Mouse (Mus musculus) cerebellum, adult 8-10 months (tissue): Measurements from ENCODE around the gene Ints12.
A peak's percentile ranks its signal among the peaks of the same experiment; 100 is the strongest.

ENCODE experiments used
- DNase-seq: peaks from one replicate; pipeline ENCODE4 v3.0.0; 2022

Gene Ints12

GRCm38 (mm10) chr3:133091664-133092273 lies at the start of gene Ints12, which contains the start of gene Gstcd:
Gene Ints12, plus strand, starts transcription at chr3:133091840.
Gene Gstcd, minus strand, starts transcription at chr3:133092033.
- DNase-seq: peak; percentile 93

DNA sequence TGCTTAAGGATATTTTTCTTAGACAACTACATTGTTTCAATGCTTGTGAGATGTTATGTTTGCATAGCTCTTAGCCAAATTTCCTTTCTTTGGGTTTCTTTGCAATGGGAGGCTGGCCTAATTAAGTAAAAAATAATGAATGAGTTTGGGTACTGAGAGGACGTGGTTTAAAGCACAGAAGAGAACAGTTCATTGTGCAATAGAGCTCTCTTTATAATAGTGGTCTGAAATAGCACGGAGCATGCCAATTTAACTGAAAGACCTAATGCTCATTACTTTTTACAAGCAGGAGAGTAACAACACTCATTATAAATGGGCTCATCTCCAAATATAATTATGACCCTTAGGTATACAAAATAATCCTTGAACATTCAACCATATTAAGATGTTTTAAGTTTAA lies 39.6 kb upstream of the Ints12 start:
- DNase-seq: no peak

DNA sequence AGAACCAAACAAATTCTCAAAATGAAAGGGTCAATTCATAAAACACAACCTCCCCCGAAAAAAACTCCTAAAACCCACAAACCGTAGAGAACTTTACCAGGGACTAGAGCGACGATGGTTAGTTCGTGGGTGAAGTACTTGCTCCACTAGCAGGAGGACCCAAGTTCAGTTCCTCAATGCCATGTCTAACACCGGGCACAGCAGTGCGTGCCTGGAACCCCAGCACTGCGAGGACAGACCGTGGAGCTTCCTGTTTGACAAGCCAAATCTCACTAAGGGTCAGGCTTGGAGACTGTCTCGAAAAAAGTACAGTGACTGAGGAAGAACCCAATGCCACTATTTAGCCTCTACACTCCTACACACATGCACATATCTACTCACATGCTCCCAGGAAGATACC lies 16.1 kb upstream of the Ints12 start:
- DNase-seq: no peak

DNA sequence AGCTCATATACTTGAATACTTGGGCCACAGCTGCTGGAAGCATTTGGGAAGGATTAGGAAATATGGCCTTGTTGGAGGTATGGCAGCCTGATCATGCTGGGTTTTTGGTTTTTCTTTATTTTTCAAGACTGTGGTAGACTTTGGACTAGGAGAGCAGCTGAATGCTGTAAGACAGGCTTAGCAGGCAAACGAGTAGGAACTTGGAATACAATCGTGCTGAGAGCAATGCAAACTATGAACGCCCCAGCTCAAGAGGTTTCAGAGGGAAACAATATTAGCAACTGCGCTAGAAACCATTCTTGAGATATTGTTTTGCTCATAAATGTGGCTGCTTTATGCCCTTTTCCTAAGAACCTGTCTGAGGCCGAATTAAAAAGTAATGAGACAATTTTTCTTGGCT lies 8.9 kb upstream of the Ints12 start:
- DNase-seq: no peak

DNA sequence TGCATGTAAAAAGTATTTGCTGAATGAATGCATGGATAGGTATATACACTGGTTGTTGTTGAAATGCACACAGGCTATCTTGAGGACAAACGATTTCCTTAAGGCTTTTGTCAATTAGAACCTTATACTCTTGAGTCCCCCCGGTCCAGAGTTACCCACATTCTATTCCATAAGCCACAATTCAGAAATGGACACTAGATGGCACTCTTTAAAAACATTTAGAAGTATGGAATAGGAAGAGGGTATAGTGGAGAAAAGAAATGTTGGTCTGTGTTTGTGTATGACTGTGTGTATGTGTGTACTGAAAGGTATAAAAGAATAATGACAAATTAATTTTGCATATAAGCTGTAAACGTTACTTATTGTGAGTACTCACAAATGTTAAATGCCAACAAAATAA lies 5.8 kb upstream of the Ints12 start:
- DNase-seq: no peak

DNA sequence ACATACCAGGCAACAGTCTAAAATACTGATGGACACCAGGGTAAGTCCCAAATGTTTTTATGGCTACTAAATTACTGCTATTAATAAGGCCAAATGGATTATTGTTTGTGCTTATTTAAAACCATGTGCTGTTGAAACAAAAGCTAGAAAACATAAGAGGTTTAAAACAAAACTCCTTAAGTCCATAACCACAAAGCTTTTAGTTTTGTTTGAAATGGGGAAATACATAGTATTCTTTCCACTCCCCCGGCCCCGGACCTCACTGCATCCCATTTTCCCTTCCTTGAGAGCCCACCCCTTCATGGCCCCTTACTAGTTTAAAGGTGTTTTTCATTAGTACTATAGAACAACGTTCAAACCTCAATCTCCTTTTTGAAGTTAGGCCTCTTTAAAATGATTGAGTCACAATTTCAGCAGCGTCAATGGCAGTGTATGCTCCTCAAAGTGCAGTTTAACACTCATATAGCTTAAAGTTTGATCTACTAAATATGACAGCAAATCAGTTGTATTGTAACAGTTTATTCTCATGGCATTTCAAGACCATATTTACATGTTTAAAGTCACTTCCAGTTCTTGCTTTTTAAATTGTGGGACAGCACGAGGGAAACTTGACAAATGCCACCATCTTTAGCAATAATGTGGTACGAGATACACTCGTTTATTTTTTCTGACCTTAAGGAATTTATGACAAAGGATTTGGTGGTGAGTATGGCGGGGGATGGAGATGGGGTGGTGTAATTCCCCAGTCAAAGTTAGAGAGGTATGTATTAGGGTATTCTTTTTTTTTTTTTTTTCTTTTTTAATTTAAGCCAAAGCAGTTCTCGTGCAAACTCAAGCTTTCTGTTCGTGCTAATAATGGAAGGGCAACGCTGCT lies 1.2 kb upstream of the Ints12 start:
- DNase-seq: no peak

DNA sequence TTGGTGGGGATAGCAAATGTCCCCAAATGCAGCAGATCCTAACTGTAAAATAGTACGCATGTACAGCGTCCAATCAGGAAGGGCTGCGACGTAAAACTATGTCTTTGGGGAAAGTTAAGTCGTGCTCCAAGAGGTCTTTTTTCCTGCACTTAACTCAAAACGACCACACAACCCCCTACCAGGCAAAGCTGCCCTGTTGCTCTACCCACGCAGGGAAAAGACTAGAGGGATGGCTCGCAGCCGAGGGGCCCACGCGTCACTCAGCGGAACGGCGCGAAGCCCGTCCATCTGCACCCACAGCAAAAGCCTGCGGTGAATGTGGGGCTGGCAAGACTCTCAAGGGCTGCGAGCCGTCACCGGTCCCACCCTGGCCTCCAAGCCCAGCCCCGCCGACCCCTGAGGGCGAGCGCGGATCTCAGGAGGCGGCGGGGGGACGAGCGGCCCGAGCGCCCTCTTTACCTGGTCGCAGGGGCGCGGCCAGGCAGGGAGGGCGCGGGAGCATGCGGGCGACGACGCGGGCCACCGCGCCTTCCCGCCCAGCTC lies 448 bp upstream of the Ints12 start:
- no peak for DNase-seq

DNA sequence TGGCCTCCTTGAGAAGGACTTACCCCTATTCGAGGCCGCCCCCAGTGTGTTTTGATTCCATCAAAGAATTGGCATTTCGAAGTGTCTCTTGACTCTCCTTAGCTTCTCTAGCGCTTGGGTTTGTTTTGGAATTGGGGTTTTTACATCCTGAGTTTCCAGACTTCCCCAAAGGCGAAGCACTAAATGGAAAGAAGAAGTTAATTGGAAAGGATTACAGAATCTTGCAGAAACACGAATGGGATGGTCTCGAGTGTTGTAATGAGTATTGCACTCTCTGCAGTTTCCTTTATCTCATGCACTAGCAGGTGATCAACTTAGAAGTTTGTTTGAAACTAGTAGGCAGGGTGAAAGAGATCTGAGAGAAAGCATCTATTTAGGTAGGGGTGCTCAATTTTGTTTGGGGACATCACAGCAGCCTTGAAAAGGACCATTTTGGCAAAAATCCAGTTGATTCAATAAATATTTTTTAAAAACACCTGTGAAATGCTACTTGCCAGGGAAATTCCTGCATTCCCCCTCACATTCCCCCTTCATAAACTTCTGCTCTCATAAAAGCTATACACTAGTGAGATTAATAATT lies 724 bp downstream of the Ints12 start:
- DNase-seq: no peak

DNA sequence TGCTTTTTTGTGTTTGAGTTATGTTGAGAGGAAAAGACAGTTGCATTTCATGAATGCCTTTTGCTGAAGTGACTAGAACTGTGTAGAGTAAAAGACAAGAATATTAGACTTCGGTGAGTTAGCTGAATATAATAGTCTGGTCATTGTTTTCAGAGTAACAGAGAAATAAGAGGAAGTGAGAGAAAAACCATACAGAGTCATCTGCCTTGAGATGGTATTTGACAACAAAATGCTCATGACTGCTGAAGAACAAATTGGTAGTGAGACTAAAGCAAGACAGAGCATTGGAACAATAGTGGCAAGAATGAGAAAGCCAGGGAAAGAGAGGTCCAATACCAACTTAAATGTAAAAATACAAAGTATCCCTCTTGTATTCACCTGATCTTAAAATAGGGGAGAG lies 1.3 kb downstream of the Ints12 start:
- no peak for DNase-seq

- no peak for DNase-seq
These were observed 2.7 kb downstream of the Ints12 start for GRCm38 (mm10) chr3:133094305-133094704.

DNA sequence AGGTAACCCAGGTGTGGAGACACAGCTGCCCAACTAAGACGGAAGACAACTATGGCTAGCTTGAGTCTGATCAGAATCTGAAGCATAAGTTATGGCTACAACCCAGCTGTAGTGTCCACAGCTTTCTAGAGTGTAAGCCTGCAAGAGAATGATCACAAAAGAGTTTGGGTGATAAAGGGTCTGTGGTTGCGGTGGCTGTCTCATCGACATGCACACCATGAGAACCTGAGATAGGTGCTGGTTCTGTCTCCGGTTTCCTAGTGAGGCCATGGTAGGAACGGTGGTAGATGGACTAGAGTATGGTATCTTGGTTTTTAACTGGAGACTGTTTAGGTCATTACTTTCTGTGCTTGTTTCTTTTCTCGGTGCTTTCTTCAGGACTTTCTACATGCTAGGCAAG lies 6.3 kb downstream of the Ints12 start:
- no peak for DNase-seq

GRCm38 (mm10) chr3:133098336-133098735 lies 6.7 kb downstream of the Ints12 start:
- DNase-seq: no peak

- no peak for DNase-seq
These were observed 7.3 kb downstream of the Ints12 start for GRCm38 (mm10) chr3:133098909-133099308.

DNA sequence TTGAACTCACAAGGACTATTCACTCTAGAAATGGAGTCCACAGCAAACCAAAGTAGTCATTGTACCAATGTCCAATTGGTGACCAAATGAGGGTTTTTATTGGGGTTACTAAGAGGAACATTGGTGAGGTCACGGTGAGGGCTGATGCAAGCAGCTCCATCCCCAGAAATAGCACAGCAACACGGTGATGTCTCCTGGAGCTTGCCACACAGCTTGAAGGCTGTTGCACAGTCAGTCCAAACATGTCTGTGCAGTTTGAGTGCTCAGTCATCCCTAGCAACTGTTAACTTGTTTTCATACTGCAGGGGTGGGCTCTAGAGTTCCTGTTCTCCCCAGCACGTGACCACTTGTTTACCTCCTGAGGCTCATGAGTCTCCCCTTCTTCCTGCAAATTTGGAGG lies 12.1 kb downstream of the Ints12 start:
- no peak for DNase-seq

GRCm38 (mm10) chr3:133104436-133104835 lies 12.8 kb downstream of the Ints12 start:
- no peak for DNase-seq

- no peak for DNase-seq
These were observed 17.1 kb downstream of the Ints12 start for GRCm38 (mm10) chr3:133108731-133109130.

DNA sequence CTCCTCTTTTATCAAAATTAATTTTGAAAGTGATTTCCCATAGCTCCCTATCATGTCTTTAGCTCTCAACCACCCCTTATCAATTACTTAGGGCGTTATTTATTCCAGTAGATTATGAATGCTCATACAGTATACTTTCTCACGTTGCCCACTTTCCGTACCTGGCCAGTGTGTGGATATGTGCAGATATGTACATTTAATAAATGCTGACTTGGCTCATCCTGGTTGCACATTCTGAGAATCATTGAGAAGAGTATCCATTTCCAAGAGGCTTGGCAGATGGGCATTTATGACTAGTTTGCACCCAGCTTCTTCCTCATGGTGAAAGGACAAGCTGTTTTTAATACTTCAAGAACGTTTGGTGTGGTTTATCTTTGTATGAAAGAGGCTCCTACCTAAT lies 18.2 kb downstream of the Ints12 start:
- no peak for DNase-seq

DNA sequence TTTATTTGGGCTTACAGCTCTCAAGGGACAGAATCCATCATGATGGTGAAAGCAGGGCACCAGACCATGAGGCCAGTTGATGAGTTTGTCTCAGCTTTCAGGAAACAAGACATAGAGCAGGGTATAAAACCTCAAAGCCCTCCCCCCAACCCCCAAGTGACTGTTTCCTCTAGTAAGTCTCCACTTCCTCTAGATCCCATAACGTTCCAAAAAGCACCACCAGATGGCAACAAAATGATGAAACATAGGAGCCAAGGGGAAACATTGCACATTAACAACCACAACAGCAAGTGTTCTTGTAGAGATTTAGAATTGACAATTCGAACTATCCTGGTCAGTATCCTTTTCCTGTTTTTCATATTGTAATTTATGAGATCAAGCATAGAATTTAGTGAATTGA lies 20.1 kb downstream of the Ints12 start:
- DNase-seq: peak; percentile 17

GRCm38 (mm10) chr3:133113281-133113680 lies 21.6 kb downstream of the Ints12 start:
- no peak for DNase-seq

GRCm38 (mm10) chr3:133131372-133131771 lies 39.7 kb downstream of the Ints12 start:
- DNase-seq: no peak

DNA sequence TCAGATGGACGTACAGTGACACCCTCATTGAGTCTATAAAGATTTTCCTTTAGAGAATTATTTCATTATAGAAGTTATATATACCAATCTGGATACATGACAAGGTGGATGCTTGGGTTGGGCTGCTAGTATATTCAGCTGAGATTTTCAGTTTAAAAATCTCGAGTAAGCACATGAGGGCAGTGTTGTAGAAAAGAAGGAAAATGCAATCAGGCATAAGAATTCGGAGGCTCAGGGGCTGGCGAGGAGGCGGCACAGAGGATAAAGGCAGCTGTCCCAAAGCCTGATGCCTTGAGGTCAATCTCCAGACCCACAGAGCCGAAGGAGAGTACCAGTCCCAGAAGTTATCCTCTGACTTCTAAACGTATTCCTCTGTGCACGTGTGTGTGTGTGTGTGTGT lies 41.0 kb downstream of the Ints12 start:
- DNase-seq: no peak

DNA sequence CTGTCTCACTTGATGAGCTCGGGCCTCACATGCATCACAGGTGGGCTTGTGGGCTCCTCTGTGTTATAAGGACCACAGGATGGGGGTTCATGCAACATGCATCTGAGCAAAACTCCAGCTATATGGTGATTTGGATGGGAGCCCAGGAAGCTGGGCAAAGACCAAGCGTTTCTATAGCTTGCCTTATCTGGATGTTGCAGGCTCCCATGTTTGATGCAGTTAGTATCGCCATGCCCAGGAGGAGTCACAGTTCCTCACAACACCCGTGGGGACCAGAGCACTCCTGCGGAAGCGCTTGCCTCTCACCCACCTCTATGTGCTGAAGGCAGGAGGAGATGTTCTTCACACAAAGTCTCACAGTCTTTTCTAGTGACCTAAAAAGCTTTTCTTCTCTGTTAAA lies 50.2 kb downstream of the Ints12 start:
- DNase-seq: no peak

DNA sequence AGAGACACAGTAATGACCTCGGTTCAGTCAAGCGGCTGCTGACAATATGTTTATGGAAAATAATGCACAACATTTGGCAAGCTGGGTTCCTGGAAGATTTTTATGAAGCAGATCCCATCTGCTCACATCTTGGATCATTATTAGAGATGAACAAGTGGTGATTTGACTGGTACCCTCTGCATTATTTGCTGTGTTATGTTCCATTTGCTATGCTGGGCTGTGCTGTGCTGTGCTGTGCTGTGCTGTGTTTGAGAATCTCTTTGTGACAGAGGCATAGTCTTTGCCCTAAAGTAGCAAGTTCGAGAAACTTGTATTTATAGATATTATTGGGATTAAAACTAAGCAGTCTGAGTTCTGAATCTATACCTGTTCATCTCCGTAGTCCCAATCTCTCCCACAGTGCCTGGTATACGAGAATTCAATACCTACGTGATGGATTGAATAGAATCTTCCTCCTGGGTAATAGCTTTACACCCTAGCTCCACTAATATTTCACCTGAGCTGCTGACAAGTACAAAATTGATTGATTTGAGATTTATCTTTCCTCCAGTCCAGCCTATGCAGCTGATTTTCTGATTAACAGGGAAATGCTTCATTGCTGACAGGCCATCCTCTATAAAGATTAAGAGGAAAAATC lies 53.0 kb downstream of the Ints12 start:
- no peak for DNase-seq
